Mouse (Mus musculus) ES-Bruce4 (cell line): ENCODE measurements at regions not wholly inside any gene's neighbourhood (a gene's known extent, or its start where the extent isn't known, plus 50 kb on each side); places are given as distances from the start of the nearest gene placed in this dataset.

Experiments used
- H3K27ac ChIP-seq: 2 replicates; pipeline ENCODE4 v1.5.1; 2012; ENCODE audit warnings: low read length, inconsistent platforms; ENCODE audit not compliant: insufficient read depth
- H3K27me3 ChIP-seq: 2 replicates; pipeline ENCODE4 v1.6.1; 2012; ENCODE audit warnings: mild to moderate bottlenecking, low read length, inconsistent platforms; ENCODE audit not compliant: control insufficient read depth, poor library complexity, insufficient read depth, severe bottlenecking
- H3K36me3 ChIP-seq: 2 replicates; pipeline ENCODE4 v1.6.1; 2012; ENCODE audit warnings: inconsistent platforms, mild to moderate bottlenecking, low read length, moderate library complexity; ENCODE audit not compliant: control insufficient read depth, poor library complexity, insufficient read depth, severe bottlenecking
- H3K4me1 ChIP-seq: one replicate; pipeline ENCODE4 v1.8.1; 2011; ENCODE audit warnings: low read length; ENCODE audit not compliant: control insufficient read depth, insufficient read depth
- H3K4me3 ChIP-seq: 2 replicates; pipeline ENCODE4 v1.5.1; 2011; ENCODE audit warnings: low read depth, mild to moderate bottlenecking, low read length
- H3K9ac ChIP-seq: 2 replicates; pipeline ENCODE4 v1.6.1; 2012; ENCODE audit warnings: low read depth, mild to moderate bottlenecking, inconsistent platforms; ENCODE audit not compliant: poor library complexity, severe bottlenecking
- H3K9me3 ChIP-seq: replicated peaks from 2 replicates; pipeline ENCODE4 v1.6.1; 2012; ENCODE audit warnings: mild to moderate bottlenecking, low read length, inconsistent platforms; ENCODE audit not compliant: control insufficient read depth, poor library complexity, insufficient read depth, severe bottlenecking
- CTCF ChIP-seq: IDR thresholded peaks from one replicate; pipeline ENCODE4 v1.8.1; 2011; ENCODE audit warnings: low read depth, low read length
- EP300 ChIP-seq: IDR thresholded peaks from 2 replicates; pipeline ENCODE4 v1.6.1; 2011; ENCODE audit warnings: low read depth, low read length; ENCODE audit not compliant: insufficient read depth
- POLR2A ChIP-seq: IDR thresholded peaks from one replicate; pipeline ENCODE4 v1.8.1; 2011; ENCODE audit warnings: low read length; ENCODE audit not compliant: insufficient read depth

GRCm38 (mm10) chr11:45535501-45536025, 316.3 kb upstream of the Clint1 start:
- no peak overlapping the region for H3K9ac ChIP-seq
- no peaks in the 10 kb centered on the region for H3K9me3 ChIP-seq
- no peaks in the 10 kb centered on the region for H3K4me1 ChIP-seq
- no peak overlapping the region for H3K4me3 ChIP-seq
- TF ChIP-seq CTCF: no peak
- no peak for TF ChIP-seq EP300
- TF ChIP-seq POLR2A: no peak
- H3K27me3 ChIP-seq: no peaks in the 10 kb centered on the region
- H3K27ac ChIP-seq: no peak overlapping the region
- no peaks in the 10 kb centered on the region for H3K36me3 ChIP-seq

- no peak for TF ChIP-seq POLR2A
- TF ChIP-seq CTCF: no peak
- no peak for TF ChIP-seq EP300
- Histone ChIP-seq H3K36me3 (no peaks in the 10 kb centered on the region), H3K4me3 (no peak overlapping the region), H3K27me3 (no peaks in the 10 kb centered on the region), H3K9me3 (no peaks in the 10 kb centered on the region), H3K27ac (no peak overlapping the region), H3K9ac (no peak overlapping the region), H3K4me1 (no peaks in the 10 kb centered on the region)
These were observed 313.8 kb upstream of the Clint1 start for GRCm38 (mm10) chr11:45538011-45538410.

- TF ChIP-seq CTCF: peak; percentile 59
- no peak for TF ChIP-seq POLR2A
- H3K9me3 ChIP-seq: no peaks in the 10 kb centered on the region
- H3K36me3 ChIP-seq: no peaks in the 10 kb centered on the region
- H3K9ac ChIP-seq: no peak overlapping the region
- H3K4me1 ChIP-seq: no peaks in the 10 kb centered on the region
- no peak overlapping the region for H3K27ac ChIP-seq
- no peak overlapping the region for H3K4me3 ChIP-seq
- no peaks in the 10 kb centered on the region for H3K27me3 ChIP-seq
These were observed 312.4 kb upstream of the Clint1 start for GRCm38 (mm10) chr11:45539459-45539858.

- H3K9ac ChIP-seq: no peak overlapping the region
- H3K4me1 ChIP-seq: no peaks in the 10 kb centered on the region
- no peaks in the 10 kb centered on the region for H3K9me3 ChIP-seq
- no peak for TF ChIP-seq CTCF
- H3K4me3 ChIP-seq: no peak overlapping the region
- H3K27me3 ChIP-seq: no peaks in the 10 kb centered on the region
- no peak overlapping the region for H3K27ac ChIP-seq
- no peaks in the 10 kb centered on the region for H3K36me3 ChIP-seq
These were observed 307.3 kb upstream of the Clint1 start for GRCm38 (mm10) chr11:45544531-45544930.

- Histone ChIP-seq H3K9me3 (no peaks in the 10 kb centered on the region), H3K36me3 (no peaks in the 10 kb centered on the region), H3K27ac (no peak overlapping the region), H3K4me1 (no peaks in the 10 kb centered on the region), H3K4me3 (no peak overlapping the region), H3K27me3 (no peaks in the 10 kb centered on the region), H3K9ac (no peak overlapping the region)
- no peak for TF ChIP-seq CTCF
- no peak for TF ChIP-seq POLR2A
- no peak for TF ChIP-seq EP300
These were observed 305.8 kb upstream of the Clint1 start for GRCm38 (mm10) chr11:45545896-45546626.

GRCm38 (mm10) chr11:45546861-45547260, 305.0 kb upstream of the Clint1 start:
- Histone ChIP-seq H3K4me1 (no peaks in the 10 kb centered on the region), H3K9ac (no peak overlapping the region), H3K4me3 (no peak overlapping the region), H3K9me3 (no peaks in the 10 kb centered on the region), H3K36me3 (no peaks in the 10 kb centered on the region), H3K27ac (no peak overlapping the region), H3K27me3 (no peaks in the 10 kb centered on the region)
- TF ChIP-seq EP300 (no peak), CTCF (no peak), POLR2A (no peak)
